22 mouse cellular contexts compared by ENCODE assay signal in the genomic region with DNA sequence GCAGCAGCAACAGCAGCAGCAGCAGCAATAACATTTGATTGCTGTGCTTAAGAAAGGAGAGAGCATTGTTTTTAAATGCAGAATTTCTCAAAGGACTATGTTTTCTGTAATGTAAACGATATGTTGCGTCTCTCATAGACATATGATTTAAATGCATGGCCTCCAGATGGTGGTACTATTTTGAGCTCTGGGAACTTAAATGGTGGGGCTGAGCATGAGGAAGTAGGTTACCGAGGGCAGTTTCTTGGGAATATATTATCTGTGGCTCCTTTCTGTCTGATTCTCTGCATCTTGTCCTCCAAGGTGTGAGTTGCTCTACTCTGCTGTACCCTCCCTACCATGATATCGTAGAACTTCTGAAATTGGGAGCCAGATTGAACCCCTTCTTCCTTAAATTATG. TPM values are rescaled to one million over a fixed set of nuclear protein-coding genes. Genes with fewer than 3 reads are reported as not detected.
DNase-seq lines count a peak whose midpoint lies in the region; ATAC-seq and TF ChIP-seq lines count a peak whose summit lies in the region.
"Had no signal": no experiment of that assay in that cellular context is flagged by ENCODE, and none has a peak within 500 bp of the region (broad histone marks: within the 10 kb centered on the region; RNA-seq: fewer than 3 reads in every experiment).

No protein-coding gene starts in this region.

- H3K27ac ChIP-seq in left cerebral cortex, adult 2 months, result peak overlapping the region; percentile 70
- H3K27ac ChIP-seq: embryonic facial prominence, embryonic 12.5 days; embryonic facial prominence, embryonic 15.5 days; forebrain, embryonic 10.5 days; forebrain, embryonic 12.5 days had no signal

- H3K4me3 ChIP-seq in left cerebral cortex, adult 2 months, result no peak overlapping the region
- H3K4me3 ChIP-seq: embryonic facial prominence, embryonic 12.5 days; embryonic facial prominence, embryonic 15.5 days; erythroblast, embryonic 14.5 days; forebrain, embryonic 10.5 days; forebrain, embryonic 12.5 days had no signal

- TF ChIP-seq CTCF in left cerebral cortex, adult 2 months (IDR thresholded peaks at IDR 0.05), result no peak

- no peak for DNase-seq in frontal cortex, postnatal 10 days (ENCODE audit: low spot score in 2 of 2)
- DNase-seq in left cerebral cortex, adult 2 months (ENCODE audit: extremely low spot score in 1 of 2, low spot score in 2 of 2), result no peak
- no peak for DNase-seq in left cerebral cortex, adult 18-20 months (ENCODE audit: low spot score in 2 of 2)
- no peak for DNase-seq in cerebellum, postnatal 25 days
- DNase-seq: adrenal gland, adult 2 months; adrenal gland, postnatal 10 days; adrenal gland, postnatal 25 days; cerebellum, adult 11-12 months; cerebellum, adult 2 months; cerebellum, adult 9-10 months; cerebellum, postnatal 10 days; cerebellum, postnatal 36 days; embryo, embryonic 11 days had no signal

- intact Hi-C loops in left cerebral cortex, adult 2 months (cut with DNase I), result no loop called here

- peak; percentile 58 for ATAC-seq in frontal cortex, adult (ENCODE audit: low TSS enrichment)
- ATAC-seq: forebrain, embryonic 14.5 days; forebrain, embryonic 16.5 days had no signal

RNA-seq across cellular contexts. Expression of gene Zfp365, which starts 31.8 kb away (rescaled TPM):
- total RNA-seq in left cerebral cortex, adult 2 months (2021), result 100 to 1,000 TPM; 456 to 474 TPM
- 100 to 1,000 TPM; 431 to 445 TPM for total RNA-seq in left cerebral cortex, adult 18-20 months (2021)
- total RNA-seq: MEL had no signal
